Mouse (Mus musculus) CH12.LX (cell line): ENCODE results near the gene Retnlb. TPM values are rescaled to one million over a fixed set of nuclear protein-coding genes. Genes with fewer than 3 reads are reported as not detected.
"Not testable (repeated sequence)": the region's sequence is repeated elsewhere in the genome, so short reads cannot be mapped to it uniquely, and the experiment has no call there.

Source experiments
- DNase-seq: peaks from one replicate; pipeline ENCODE4 v3.0.0-alpha.2; 2013; ENCODE audit errors: extremely low read depth
- H3K27ac ChIP-seq: 2 replicates; pipeline ENCODE4 v1.5.1; 2012; ENCODE audit warnings: low read depth, mild to moderate bottlenecking, control low read depth, moderate library complexity; ENCODE audit not compliant: insufficient read depth
- H3K27me3 ChIP-seq: replicated peaks from 2 replicates; pipeline ENCODE3; 2012; ENCODE audit warnings: inconsistent platforms
- H3K36me3 ChIP-seq, 2 experiments: replicated peaks in 1 of 2; 2 replicates each; pipeline versions ENCODE3 to v1.6.1; 2012; ENCODE audit warnings: inconsistent platforms in 1 of 2, low read length in 1 of 2, mild to moderate bottlenecking in 1 of 2, mixed read lengths in 1 of 2, moderate library complexity in 1 of 2; ENCODE audit not compliant: control insufficient read depth in 1 of 2, insufficient read depth in 1 of 2
- H3K4me1 ChIP-seq, 2 experiments: 2 replicates each; pipeline ENCODE4 v1.6.1; 2012; ENCODE audit warnings: inconsistent platforms in 1 of 2, moderate library complexity in 1 of 2; ENCODE audit not compliant: insufficient read depth in 2 of 2, control insufficient read depth in 1 of 2
- H3K4me2 ChIP-seq: 2 replicates; pipeline ENCODE4 v1.6.1; 2012; ENCODE audit warnings: low read depth, mild to moderate bottlenecking, control low read depth; ENCODE audit not compliant: poor library complexity, insufficient read depth, severe bottlenecking
- H3K4me3 ChIP-seq, 3 experiments: fragments of 150-350 bp in 1 of 3; sonication (generic) in 1 of 3; replicated peaks in 1 of 3; 2 replicates each; pipeline versions ENCODE3 to v1.5.1; 2011 to 2012; ENCODE audit warnings: low read depth in 2 of 3, low read length in 2 of 3, mild to moderate bottlenecking in 2 of 3, moderate library complexity in 2 of 3, control low read depth in 1 of 3, improper control_type of control experiment in 1 of 3, inconsistent platforms in 1 of 3, mixed read lengths in 1 of 3; ENCODE audit not compliant: poor library complexity in 1 of 3
- H3K79me2 ChIP-seq: replicated peaks from 2 replicates; pipeline ENCODE4 v1.6.1; 2012; ENCODE audit warnings: mild to moderate bottlenecking, moderate library complexity; ENCODE audit not compliant: control insufficient read depth, poor library complexity, insufficient read depth, severe bottlenecking; ENCODE audit errors: extremely low read depth
- H3K9ac ChIP-seq: 2 replicates; pipeline ENCODE4 v1.6.1; 2012; ENCODE audit warnings: low read depth, mild to moderate bottlenecking, control low read depth, moderate library complexity; ENCODE audit not compliant: insufficient read depth
- H3K9me3 ChIP-seq: replicated peaks from 2 replicates; pipeline ENCODE3; 2012; ENCODE audit warnings: low read length, inconsistent platforms, mixed read lengths
- BHLHE40 ChIP-seq: IDR thresholded peaks from 2 replicates; pipeline ENCODE4 v1.6.1; 2011; ENCODE audit warnings: mild to moderate bottlenecking, low read depth, low read length, improper control_type of control experiment
- CHD2 ChIP-seq: IDR thresholded peaks from 2 replicates; pipeline ENCODE4 v1.6.1; 2011; ENCODE audit warnings: low read length, improper control_type of control experiment
- E2F4 ChIP-seq: IDR thresholded peaks from 2 replicates; pipeline ENCODE4 v1.6.1; 2011; ENCODE audit warnings: low read depth, low read length, improper control_type of control experiment; ENCODE audit not compliant: insufficient replicate concordance
- HCFC1 ChIP-seq: IDR thresholded peaks from 2 replicates; pipeline ENCODE4 v1.6.1; 2012; ENCODE audit warnings: low read depth, mild to moderate bottlenecking, inconsistent platforms, low read length, improper control_type of control experiment
- IRF4 ChIP-seq: IDR thresholded peaks from 2 replicates; pipeline ENCODE4 v1.6.1; 2014; ENCODE audit warnings: low read depth, mild to moderate bottlenecking, inconsistent platforms, low read length, improper control_type of control experiment
- JUN ChIP-seq: IDR thresholded peaks from 2 replicates; pipeline ENCODE4 v1.6.1; 2011; ENCODE audit warnings: low read depth, mild to moderate bottlenecking, low read length, improper control_type of control experiment, moderate library complexity; ENCODE audit not compliant: insufficient read depth
- MYC ChIP-seq: IDR thresholded peaks from 2 replicates; pipeline ENCODE4 v1.6.1; 2011; ENCODE audit warnings: low read depth, mild to moderate bottlenecking, improper control_type of control experiment, low read length
- SIN3A ChIP-seq: IDR thresholded peaks from 2 replicates; pipeline ENCODE4 v1.6.1; 2012; ENCODE audit warnings: low read length, improper control_type of control experiment, inconsistent platforms
- USF1 ChIP-seq: IDR thresholded peaks from 2 replicates; pipeline ENCODE4 v1.6.1; 2014; ENCODE audit warnings: low read depth, mild to moderate bottlenecking, inconsistent platforms, low read length, improper control_type of control experiment
- ZNF384 ChIP-seq: IDR thresholded peaks from 2 replicates; pipeline ENCODE4 v1.6.1; 2012; ENCODE audit warnings: low read depth, low read length, improper control_type of control experiment, inconsistent platforms
- dilution Hi-C: fragments of 300-500 bp; cut with MboI; formaldehyde crosslinking; loops from 2 replicates; pipeline ENCODE4 v1.14.3; 2020; ENCODE audit warnings: low sequenced_read_pairs; ENCODE audit not compliant: extremely low pct_unique_long_range_greater_than_20kb, extremely low pct_ligation_motif_present
- in situ Hi-C: fragments of 300-500 bp; cut with MboI; formaldehyde crosslinking; loops from 3 replicates; pipeline ENCODE4 v1.14.3; 2019; ENCODE audit warnings: low sequenced_read_pairs, low pct_ligation_motif_present, low pct_unique_long_range_greater_than_20kb, mixed read lengths
- polyA plus RNA-seq: library from polyadenylated mRNA; unstranded; fragments of >175 nt; gene quantifications from 2 replicates; pipeline ENCODE4 v1.2.1, GENCODE M21; 2012; ENCODE audit warnings: low read depth; ENCODE audit not compliant: insufficient read length
- total RNA-seq, 2 experiments: library from RNA; depleted of rRNA; stranded (reverse); fragments of 300-350 nt in 1 of 2; fragments of >200 nt in 1 of 2; gene quantifications; 2 replicates each; pipeline ENCODE4 v1.2.3; 2012 to 2014

Retnlb gene
- total and polyA plus RNA-seq, 3 experiments: not detected

DNA sequence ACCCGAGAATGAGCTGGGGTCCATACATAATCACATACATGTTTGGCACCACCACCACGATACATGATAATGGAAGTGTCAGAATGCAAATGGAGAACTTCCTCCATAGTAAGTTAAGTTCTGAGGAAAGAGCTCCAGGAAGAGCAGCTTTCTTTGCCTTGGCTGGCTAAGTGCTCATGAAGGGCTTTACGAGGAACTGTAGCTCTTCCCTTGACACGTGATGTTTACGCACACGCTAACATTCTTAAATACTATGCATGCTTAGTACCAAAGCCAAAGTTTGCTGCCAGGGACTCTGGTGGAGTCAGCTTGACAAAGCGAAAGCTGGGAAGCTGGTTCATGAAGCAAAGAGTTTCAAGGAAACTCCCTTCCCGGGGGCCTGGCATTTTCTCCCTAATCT is 15.4 kb downstream of the Retnlb start:
- Histone ChIP-seq H3K27ac (no peak overlapping the region), H3K4me1 (no peaks in the 10 kb centered on the region), H3K9ac (no peak overlapping the region), H3K4me3 (no peak overlapping the region), H3K9me3 (peaks cover 21% of the 10 kb centered on the region), H3K36me3 (no peaks in the 10 kb centered on the region), H3K79me2 (no peaks in the 10 kb centered on the region), H3K27me3 (no peaks in the 10 kb centered on the region), H3K4me2 (no peak overlapping the region)
- no peak for TF ChIP-seq ZNF384
- no peak for TF ChIP-seq BHLHE40
- no peak for TF ChIP-seq SIN3A
- no peak for TF ChIP-seq USF1
- no peak for TF ChIP-seq IRF4
- no peak for TF ChIP-seq CHD2
- no peak for DNase-seq
- dilution Hi-C loops: no loop called here
- in situ Hi-C loops: no loop called here

DNA sequence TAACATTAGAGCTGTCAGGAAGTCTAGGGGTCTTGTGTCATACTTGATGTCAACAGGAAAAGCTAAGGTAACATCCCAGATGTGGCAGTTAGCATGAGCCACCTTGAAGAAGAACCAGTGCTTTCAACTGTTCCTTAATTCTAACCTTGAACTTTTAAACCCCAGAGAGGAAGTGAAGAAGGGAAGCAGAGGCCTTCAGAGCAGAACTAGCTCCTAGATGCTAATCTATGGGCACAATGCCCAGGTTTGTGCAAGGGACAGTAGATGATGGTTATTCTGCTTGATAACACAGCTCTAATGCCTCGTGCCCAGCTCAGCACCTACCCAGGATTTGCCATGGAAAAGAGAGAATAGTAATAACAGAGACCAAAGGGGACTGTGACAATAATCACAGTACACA is 17.0 kb downstream of the Retnlb start:
- H3K9ac ChIP-seq, DNase-seq, H3K79me2 ChIP-seq, dilution Hi-C loops, in situ Hi-C loops, H3K4me2 ChIP-seq, H3K27me3 ChIP-seq, H3K4me3 ChIP-seq, H3K27ac ChIP-seq, H3K4me1 ChIP-seq, H3K36me3 ChIP-seq: not testable (repeated sequence)
- peaks cover 15% of the 10 kb centered on the region for H3K9me3 ChIP-seq

DNA sequence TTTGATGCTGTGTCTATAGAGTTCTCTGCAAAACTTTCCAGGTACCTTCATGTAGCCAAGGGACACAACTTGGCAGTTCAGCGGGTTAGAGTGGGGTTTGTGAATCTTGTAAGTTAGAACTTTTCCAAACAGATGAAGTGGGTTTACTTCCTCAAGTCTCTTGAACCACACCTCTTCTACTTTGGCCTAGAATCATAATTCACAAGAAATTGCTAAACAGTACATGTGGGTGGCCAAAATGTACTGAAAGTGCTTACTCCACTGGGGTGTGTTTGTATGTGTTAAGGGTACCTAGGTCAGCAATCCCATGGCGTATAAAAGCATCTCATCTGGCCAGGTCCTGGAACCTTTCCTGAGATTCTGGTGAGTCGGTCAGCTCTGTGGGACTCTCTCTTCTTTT is 25.6 kb downstream of the Retnlb start, which contains the start of gene Retnla:
Gene Retnla (plus strand): TSS at position 286 of the 400 bp plus-strand sequence.
- H3K4me2 ChIP-seq: no peak within 1 kb of the TSS
- no peaks in the 10 kb centered on the region for H3K27me3 ChIP-seq
- no peak within 1 kb of the TSS for H3K4me3 ChIP-seq
- in situ Hi-C loops: no loop called here
- no peak within 1 kb of the TSS for H3K9ac ChIP-seq
- no peak for TF ChIP-seq JUN
- TF ChIP-seq E2F4: no peak
- no peak for TF ChIP-seq MYC
- TF ChIP-seq HCFC1: no peak
- H3K9me3 ChIP-seq: peaks cover 14% of the 10 kb centered on the region
- no peak within 1 kb of the TSS for H3K27ac ChIP-seq
- no peaks in the 10 kb centered on the region for H3K79me2 ChIP-seq
- dilution Hi-C loops: no loop called here
- H3K36me3 ChIP-seq: no peaks in the 10 kb centered on the region
- H3K4me1 ChIP-seq: no peaks in the 10 kb centered on the region
- no peak for DNase-seq
